Mouse (Mus musculus) left cerebral cortex, postnatal 4 days (tissue): ENCODE results near the gene Rcvrn. TPM values are rescaled to one million over a fixed set of nuclear protein-coding genes. Genes with fewer than 3 reads are reported as not detected.
A peak's percentile ranks its signal among the peaks of the same experiment; 100 is the strongest.

Source experiments
- DNase-seq: peaks from one replicate; pipeline ENCODE4 v3.0.0-alpha.2; 2022
- intact Hi-C: fragments of 180-260 bp; cut with DNase I; formaldehyde crosslinking; loops from one replicate; pipeline ENCODE4 v1.15.1; 2025
- total RNA-seq, 2 experiments: library from RNA; stranded (reverse); gene quantifications; 2 replicates each; pipeline ENCODE4 v1.2.3; 2021

The Rcvrn gene
- total RNA-seq, result 1 to 10 TPM; 1.5 to 2.4 TPM

DNA sequence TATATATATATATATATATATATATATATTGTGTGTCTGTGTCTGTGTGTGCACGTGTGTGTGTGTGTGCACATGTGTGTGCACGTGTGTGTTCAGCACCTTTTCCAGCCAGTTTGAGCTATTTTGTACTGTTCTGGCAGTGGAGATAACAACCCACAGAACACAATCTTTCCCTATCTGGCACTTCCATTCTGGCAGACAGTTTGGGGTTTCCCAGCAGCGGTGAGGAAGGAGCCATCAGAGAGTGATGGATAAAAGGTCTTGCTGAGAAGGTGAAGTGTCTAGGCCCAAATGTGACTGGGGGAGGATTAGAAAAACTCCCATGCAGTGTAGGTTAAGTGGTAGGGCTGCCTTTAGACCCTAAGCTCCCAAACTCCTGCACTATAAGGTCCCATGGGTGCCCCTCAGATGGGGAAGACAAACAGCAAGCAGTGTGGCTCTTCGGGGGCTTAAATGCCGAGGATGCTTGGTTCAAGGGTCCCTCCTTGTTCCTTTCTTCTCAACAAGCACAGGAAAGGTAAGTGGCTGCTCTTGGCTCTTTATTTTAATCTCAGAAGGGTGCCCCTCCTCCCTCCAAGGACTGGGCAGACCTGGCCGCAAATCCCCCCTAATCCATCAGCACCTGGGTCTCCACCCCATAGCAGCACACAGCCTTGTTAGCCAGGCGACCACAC lies at the start of gene Rcvrn:
Gene Rcvrn (plus strand): TSS at position 624 of the 674 bp plus-strand sequence.
- intact Hi-C loops, result no loop called here
- DNase-seq, result no peak

DNA sequence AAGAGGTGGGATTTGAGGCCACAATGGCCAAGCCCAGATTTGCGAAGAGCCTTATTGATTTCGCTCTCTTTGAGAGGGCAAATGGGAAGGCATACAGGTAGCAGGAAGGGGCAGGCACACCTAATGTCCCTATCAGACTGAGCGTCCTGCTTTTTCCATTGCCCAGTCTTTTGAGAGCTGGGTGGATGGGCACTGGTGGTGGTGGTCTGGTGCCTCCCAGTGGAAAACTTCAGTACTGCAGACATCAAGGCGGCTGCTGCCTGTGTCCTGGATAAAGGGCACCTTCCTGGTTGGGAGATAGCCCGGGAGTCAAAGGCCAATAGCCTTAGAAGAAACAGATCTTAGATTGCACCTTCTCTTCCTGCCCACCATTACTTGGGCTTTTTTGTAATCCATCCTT lies 47.4 kb upstream of the Rcvrn start:
- intact Hi-C loops, result loop anchor here (10.0 kb wide), 1 partner anchor 273 kb away; no protein-coding TSS in a partner anchor
- DNase-seq, result peak; percentile 81

DNA sequence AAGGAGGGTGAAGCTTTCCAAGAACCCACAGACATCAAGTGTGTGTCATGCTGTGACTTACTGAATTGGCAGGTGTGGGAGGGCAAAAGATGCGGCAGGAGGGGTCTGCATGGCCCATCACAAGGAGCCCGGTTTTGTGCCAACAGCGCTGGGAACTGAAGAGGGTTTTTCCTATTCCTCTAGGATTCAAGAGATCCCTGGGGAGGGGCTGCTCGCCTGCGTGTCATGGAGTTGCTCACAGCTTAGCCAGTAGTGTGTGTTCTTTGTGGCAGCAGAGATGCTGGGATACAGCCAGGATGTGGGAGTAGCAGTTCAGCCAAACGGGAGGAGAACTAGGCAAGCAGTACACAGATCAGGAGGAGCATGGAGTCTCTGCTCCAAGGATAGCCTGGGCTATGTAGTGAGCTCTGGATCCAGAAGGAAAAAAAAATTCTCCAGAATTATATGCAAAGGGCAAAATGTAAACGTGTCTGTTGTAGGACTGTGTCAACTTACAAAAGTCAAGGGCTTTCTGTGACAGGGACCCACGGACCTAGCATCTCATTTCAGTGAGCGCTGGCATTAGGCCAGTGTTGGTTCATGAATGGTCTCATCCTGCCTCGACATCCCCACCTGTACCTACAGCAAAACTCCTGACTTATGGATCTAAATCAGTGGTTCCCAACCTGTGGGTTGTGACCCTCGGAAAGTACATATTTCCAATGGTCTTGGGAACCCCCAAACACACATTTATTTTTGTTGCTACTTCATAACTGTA lies 46.3 kb upstream of the Rcvrn start:
- intact Hi-C loops, result loop anchor here (10.0 kb wide), 1 partner anchor 274 kb away; no protein-coding TSS in a partner anchor
- peak; percentile 68 for DNase-seq

DNA sequence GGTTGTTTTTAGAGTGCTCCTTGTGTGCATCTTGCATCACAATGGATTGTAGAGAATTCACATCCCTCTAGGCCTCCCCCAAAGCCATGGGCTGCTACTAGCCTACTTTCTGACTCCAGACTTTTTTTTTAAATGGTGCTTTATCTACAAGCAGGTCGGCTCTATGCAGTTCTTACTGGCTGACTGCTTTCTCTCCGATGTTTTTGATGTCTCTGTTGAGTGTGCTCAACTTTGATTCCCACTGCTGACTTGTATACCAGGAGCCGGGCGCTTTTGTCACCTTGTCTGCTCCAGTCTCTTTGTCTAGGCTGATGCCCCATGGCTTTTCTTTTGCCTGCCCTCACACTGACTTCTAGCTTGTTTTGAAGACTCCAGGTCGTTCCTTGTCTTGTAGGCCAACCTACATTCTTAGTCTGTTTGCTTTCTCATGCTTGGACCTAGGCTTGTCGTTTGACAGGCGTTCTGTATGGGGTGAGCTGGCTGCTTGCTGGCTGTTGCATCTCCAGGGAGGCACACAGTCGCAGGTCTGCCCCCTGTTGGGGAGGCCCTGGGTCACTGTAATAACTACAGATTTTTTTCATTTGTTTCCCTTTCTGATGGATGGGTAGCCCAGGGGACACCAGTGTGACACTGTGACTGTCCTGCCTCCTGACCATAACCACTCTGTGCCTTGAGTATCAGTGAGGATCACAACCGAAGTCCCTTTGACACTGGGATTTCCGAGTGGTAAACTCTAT lies 45.0 kb upstream of the Rcvrn start:
- intact Hi-C loops, result loop anchor here (10.0 kb wide), 1 partner anchor 275 kb away; no protein-coding TSS in a partner anchor
- no peak for DNase-seq

DNA sequence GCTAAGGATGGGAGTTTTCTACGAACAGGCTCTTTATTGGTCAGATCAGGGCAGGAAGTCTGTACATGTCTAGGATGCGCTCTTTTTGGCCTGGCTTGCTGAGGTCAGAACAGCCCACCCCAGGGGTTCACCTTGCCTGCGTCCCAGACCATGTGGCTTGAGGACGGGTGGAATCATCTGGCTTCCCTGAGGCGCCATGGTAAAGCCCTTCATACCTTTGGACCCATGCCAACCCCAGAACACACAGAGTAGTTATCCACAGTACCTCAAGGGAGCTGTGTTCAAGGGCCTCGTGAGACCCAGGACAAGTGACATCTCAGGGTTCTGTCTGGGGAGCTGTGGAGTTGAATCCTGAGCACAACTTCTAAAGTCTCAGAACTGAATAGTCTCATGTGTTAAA lies 43.4 kb upstream of the Rcvrn start:
- intact Hi-C loops, result no loop called here
- DNase-seq, result no peak

DNA sequence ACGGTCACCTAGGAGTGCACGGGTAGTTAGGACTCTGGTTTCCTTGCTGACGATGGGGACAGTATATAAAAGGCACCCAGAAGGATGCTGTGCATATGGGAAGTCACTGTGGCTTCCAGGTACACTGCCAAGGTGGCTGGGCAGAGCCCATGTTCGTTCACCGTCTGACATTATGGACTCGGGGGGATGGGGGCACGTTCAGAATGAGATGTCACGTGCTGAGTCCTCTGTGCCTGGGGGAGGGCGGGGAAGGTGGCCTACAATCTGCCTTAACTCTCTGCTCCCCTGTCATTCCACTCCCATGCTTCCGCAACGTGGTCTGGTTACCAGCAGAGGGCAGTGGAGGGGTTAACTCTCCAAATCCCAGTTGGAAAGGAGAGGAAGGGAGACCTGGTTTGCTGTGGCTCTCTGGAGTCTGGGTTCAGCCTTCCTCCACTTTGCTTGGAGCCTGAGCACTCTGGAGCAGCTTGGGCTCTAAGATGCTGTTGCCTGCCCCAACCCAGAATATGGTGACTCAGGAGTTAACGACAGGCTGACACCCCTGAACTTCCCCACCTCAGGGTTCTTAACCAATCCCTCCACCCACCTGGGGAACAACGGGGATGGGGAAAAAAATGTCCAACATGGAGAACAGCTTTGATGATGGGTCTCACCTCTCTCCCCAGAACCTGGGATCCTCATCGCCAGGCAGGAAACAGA lies 42.8 kb upstream of the Rcvrn start:
- peak; percentile 73 for DNase-seq
- intact Hi-C loops, result no loop called here

DNA sequence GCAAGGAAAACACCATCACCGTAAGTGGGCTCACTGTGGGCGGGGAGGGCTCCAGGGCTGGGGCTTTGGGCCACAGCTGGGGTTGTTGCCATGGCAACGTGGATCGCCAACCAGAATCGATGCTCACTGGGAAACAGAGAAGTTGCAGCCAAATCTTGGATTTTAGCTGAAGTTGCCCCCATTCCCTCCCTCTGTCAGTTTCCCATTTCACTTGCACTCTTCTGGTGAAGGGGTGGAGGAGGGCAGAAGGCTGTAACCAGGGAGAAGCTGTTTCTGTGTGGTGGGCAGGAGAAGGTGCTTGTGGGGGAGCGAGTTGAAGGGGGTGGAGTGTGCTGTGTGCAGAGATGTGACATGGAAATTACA lies 42.3 kb upstream of the Rcvrn start:
- intact Hi-C loops, result no loop called here
- peak; percentile 62 for DNase-seq

DNA sequence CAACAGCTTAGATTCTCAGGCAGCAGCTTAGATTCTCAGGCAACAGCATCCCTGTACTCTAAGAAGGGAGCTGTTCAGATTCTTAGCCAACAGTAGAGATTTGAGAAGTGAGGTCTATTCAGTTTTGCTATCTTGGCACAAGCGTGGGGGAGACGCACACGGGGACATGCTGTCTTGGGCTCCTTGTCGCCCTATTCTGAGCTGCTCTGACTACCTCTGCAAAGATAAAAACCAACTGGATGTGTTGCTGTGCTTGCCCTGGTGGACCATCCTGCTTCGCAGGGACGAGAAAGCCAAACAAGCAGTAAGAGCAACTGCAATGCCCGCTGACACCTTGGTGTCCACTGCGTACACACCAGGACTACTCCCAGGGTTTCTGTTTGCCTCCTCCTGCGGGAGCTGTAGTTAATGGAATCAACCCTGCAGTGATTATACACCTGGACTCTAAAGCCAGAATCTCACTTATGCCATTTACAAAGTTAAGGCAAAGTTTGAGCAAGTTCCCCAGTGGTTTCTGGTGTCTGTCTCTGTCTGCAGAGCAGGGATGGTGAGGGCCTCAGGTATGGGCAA lies 41.5 kb upstream of the Rcvrn start:
- intact Hi-C loops, result no loop called here
- no peak for DNase-seq

DNA sequence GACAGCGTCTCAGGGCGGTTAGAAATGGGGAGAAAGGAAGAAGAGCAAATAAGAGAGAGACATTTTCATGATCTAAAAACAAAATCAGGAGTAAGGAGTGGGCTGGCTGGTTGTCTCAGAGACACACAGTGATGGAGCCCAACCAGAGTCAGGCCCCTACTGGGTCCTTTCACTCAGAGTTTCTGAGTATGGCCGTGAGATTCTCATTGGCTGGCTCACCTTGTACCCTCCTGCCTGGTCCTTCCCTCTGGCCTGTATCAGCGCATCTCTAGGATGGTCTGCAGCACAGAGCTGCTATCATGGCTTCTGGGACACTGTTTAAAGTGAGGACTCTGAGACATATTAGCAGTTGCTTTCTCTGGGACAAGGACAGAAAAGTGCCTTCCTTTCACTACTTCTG lies 40.6 kb upstream of the Rcvrn start:
- DNase-seq, result no peak
- intact Hi-C loops, result no loop called here

DNA sequence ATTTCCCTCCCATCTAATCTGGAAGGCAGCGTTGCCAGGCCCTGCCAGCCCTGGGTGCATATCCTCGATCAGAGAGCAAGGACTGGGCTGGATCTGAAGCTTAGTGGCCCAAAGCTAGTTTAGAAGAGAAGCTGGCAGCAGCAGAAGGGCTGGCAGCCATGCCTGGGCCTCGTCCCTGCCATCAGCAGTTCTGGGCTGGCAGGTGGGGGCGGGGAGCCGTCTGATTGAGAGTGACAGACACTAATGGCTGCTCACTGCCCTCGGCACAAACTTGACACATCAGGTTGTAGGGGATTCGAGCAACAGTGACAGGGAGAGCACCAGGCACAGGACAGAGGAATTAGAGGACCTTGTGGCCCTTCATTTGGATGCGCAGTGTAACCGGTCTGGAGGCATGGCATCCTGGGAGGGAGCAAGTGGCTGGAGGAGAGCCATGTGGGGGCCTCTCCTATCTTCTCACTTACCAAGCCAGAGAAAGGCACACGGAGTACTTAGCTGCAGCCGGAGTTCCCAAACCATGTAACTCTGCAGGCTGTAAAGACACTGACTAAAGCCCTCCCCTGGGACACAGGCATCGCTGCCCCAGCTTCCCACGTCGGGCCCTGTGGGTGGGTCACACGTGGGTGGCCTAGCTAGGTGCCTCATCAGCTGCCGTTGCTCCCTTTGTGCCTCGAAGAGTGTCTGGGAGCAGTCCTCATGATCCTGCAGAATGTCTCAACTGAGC lies 39.7 kb upstream of the Rcvrn start:
- DNase-seq, result peak; percentile 85
- intact Hi-C loops, result no loop called here

DNA sequence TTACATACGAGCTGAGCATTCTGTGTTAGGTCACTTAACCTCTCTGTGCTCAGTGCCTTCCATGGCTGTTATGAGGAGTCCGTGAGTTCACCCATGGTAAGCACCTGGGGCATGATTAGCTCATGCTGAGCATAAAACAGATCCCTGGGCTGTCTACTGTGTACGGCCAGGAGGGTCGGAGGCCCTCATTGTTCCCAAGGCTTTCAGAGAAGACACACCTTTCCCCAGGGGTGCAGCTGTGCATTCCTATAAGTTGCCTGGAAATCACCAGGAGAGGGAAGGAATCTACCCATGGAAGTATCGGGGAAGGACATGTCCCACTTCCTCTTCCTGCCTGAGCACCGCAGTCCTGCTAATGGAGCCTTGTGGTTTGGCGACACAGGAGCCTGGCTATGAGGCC lies 38.8 kb upstream of the Rcvrn start:
- DNase-seq, result no peak
- intact Hi-C loops, result no loop called here

DNA sequence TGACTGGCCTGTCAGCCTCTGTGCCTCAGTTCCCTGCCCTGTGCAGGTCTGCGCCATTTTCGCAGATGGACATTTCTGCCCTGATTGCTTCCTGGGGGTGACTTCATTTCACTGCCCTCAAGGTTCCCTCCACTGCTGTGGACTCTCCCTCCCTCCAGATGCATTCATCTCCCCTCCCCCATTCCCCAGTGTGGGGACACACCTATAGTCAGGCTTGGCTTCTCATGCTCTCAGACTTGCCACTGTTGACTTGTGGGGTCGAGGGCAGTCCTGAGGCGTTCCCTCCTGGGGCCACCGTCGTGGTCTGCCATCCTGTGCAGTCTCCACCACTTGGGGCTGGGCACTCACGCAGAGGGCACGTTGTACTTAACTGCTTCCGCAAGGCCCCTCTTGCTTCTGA lies 38.3 kb upstream of the Rcvrn start:
- DNase-seq, result no peak
- intact Hi-C loops, result no loop called here

DNA sequence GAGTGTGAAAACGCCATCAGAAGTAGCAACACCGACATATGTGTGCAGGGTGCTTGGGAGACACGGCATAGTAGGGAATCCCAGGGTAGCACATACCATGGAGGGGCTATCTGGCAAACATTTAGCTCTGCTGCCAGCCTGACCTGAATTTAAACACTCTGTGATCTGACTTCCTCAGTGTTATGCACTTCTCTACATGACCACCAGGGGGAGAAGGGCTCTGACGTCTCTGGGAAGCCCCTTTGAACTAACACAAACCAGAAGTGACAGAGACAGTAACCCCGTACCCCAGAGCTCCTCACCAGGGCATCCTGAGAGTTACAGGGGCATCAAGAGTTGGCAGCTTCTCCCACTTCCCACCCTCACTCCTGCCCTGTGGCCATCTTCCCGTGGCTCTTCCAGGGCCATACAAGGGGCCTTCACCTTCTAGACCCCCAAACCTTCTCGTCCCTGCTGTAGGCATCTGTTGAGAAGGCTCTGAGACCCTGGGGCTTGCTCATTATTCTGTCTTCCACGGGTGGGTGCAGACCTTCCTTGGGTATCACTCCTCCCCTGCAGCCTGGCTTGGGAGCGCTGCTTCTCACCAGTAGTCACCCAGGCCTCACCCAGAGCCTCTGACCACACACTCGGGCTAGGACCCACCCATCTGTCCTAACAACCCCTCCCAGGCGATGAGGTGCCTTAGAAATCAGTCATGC lies 37.3 kb upstream of the Rcvrn start:
- peak; percentile 56 for DNase-seq
- intact Hi-C loops, result no loop called here

DNA sequence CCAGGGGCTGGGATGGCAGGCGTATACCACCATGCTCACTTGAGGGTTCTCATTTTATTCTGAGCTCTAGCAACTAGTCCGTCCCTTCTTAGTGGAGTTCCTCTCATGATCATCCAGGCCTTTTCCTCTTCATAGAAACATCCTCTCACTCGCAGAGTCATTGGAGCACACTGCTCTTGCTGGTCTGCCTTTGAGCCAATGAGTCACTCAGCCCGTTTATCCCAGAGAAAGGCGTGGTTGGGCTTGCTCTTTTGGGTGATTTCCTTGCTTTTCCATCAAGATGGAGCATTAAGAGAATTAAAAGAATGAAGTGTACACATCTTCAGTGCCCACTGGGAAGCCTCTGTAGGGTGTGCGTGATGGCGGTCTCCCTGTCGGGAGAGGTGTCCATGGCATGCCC lies 33.7 kb upstream of the Rcvrn start:
- intact Hi-C loops, result no loop called here
- DNase-seq, result no peak

DNA sequence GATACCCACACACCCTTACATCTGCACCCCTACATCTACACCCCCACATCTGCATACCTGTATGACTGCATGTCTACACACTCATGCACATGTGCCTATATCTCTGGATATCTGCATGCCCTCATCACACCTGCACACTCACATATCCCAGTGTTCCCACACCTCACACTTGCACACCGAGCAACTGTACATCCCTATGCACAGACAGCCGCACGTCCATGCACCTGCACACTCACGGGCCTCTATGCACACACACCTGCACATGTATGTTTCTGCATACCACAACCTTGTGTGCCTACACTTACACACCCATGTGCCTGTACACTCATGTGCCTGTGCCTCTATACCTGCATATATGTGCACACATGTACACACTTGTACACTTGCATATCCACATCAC lies 31.7 kb upstream of the Rcvrn start:
- intact Hi-C loops, result no loop called here
- DNase-seq, result no peak

DNA sequence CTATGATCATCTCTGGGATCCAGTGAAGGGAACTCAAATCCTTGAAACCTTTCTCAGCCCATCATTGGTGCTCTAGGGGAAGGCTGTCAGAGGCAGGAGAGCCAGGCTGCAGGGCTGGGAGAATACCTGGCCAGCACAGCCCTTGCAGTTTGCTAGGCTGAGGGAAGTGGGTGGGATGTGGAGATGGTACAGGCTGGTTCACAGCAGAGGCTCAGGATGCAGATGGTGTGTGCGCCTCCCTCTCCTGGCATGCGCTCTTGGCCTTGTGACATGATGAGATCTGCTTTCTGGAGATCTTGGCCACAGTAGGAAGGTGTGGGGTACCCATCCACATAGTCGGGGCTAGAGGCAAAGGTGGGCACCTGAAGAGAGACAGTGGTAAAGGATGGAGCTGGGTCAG lies 30.9 kb upstream of the Rcvrn start:
- peak; percentile 63 for DNase-seq
- intact Hi-C loops, result no loop called here

DNA sequence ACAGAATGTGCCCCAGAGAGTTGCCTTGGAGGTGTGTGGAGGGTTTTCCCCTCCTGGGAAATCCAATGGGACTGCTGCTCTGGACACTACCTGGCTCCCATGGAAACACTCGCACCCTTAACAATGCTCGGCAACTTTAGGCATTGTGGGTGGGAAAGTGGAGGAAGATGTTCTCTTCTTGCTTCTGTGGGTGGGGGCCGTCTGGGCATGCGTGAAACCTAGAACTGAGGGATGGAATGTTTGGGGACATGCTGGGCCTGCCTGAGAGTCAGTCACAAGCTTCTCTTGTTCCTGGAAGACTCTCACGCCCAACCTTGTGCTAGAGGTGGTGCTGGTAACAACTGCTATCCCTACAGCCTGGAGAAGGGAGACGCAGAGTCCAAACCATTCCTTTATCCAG lies 30.2 kb upstream of the Rcvrn start:
- intact Hi-C loops, result no loop called here
- no peak for DNase-seq

DNA sequence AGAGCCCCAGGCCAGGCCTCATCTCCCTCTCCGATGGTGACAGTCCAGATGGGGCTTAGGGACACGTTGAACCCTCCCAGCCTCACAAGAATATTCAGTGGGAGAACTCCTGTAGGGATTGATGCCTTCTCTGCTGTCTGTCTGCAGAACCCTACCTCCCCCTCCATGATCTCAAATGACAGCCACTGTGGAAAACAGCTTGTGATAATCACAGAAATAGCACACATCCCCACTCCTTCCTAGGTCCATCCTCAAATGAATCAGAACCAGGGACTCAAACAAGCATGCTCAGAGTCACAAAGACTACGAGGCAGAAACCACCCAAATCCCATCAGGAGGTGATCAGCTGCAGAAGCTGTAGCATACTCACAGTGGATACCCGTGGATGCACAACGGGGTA lies 29.0 kb upstream of the Rcvrn start:
- DNase-seq, result no peak
- intact Hi-C loops, result no loop called here

DNA sequence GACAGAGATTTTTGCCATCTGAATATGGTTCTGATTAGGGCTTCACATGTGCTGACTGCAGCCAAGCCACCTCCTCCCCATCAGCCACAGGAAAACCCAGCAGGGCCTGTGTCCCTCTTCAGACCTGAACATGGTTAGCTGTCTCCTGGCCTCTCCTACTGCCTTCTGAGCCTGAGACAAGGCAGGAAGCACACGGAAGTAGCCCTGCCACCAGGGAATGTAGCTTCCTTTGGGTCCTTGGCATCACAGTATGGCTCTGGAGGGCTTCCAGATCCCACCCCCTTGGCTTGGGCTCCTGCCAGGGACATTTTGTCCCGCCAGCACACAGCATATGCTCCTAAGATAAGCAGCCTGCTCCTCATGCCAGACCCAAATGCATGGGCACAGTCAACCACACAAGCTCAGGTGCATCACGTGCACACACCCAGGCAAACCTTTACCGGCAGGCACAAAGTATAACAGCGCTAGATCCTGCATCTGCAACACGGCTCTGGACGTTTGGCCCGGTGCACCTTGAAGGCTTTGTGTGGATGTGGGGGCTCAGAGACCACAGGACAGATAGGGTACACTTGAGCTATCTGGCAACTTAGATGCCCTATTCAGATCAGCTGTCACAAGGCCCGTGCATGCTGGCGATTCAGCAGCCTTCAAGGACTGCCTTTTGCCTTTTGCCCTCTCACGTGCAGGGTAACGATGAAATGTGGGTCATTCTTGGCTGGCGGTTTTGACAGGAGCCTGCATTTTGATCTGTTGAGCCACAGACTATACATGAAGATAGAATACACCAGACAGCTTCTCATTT lies 27.4 kb upstream of the Rcvrn start:
- DNase-seq, result peak; percentile 79
- intact Hi-C loops, result no loop called here
